Mouse (Mus musculus) testis, postnatal 10 days (tissue): ENCODE data around the gene B3galt2.

Experiments used
- DNase-seq: peaks from one replicate; pipeline ENCODE4 v3.0.0; 2021; ENCODE audit warnings: low spot score

B3galt2 gene

DNA sequence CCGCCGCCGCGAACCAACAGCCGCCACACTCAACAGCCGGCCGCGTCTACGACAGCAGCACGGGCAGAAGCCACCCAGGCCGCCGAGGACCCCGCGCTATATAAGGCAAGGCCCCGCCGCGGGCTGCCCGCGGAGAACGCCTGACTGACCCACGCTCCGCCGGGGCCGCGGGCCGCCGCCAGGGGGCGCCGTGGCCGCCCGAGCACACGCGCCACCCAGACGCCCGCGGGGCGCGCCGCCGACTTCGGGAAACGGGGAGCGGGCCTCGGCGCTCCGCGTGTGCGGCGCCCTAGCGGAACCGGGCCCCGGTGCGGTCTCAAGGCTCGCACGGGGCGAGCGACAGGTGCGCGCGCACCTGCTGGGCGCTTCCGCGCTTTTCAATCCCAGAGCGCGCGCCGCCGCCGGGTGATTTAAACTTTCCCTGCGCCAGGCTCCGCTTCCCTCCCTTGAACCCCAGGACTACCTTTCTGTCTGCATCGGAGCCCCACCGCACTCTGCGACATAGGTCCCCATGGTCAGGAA, 62.3 kb downstream of the B3galt2 start, which contains the start of gene Cdc73:
Gene Cdc73, minus strand, starts transcription at position 153 of the 522 bp plus-strand sequence.
- DNase-seq = peak; percentile 93
